Mouse (Mus musculus) heart, adult 2 months (tissue): Measurements from ENCODE around the gene Noct.

ENCODE experiments used
- CTCF ChIP-seq: fragments of 200-600 bp; IDR thresholded peaks from 2 replicates; pipeline ENCODE4 v1.8.1; 2022; ENCODE audit warnings: antibody characterized with exemption, mild to moderate bottlenecking, moderate library complexity
- EP300 ChIP-seq: fragments of 200-500 bp; IDR thresholded peaks from 2 replicates; pipeline ENCODE4 v1.6.1; 2011; ENCODE audit warnings: low read depth, low read length, control low read depth; ENCODE audit not compliant: insufficient read depth
- POLR2A ChIP-seq: fragments of 200-500 bp; IDR thresholded peaks from 2 replicates; pipeline ENCODE4 v1.6.1; 2011; ENCODE audit warnings: mild to moderate bottlenecking, low read depth, low read length, control low read depth; ENCODE audit not compliant: insufficient read depth

GRCm38 (mm10) chr3:51203906-51204305, 20.3 kb upstream of the Noct start:
- TF ChIP-seq CTCF = no peak
- no peak for TF ChIP-seq POLR2A
- no peak for TF ChIP-seq EP300
